ENCODE assay signal across 23 mouse cellular contexts in genomic region chr17:90702626-90703025, GRCm38 (mm10).
"Had no signal": no experiment of that assay in that cellular context is flagged by ENCODE, and none has a peak within 500 bp of the region (broad histone marks: within the 10 kb centered on the region; RNA-seq: fewer than 3 reads in every experiment).

No protein-coding gene starts in this region.

- H3K4me1 ChIP-seq: heart, embryonic 10.5 days; heart, embryonic 12.5 days; hindbrain, embryonic 12.5 days; kidney, embryonic 15.5 days; limb, embryonic 13.5 days; limb, embryonic 15.5 days; liver, embryonic 12.5 days had no signal

- H3K9me3 ChIP-seq: heart, embryonic 10.5 days; heart, embryonic 12.5 days; hindbrain, embryonic 12.5 days; kidney, embryonic 15.5 days; limb, embryonic 13.5 days; limb, embryonic 15.5 days; liver, embryonic 12.5 days had no signal

- H3K9ac ChIP-seq: heart, embryonic 12.5 days; hindbrain, embryonic 12.5 days; hindbrain, embryonic 14.5 days; kidney, embryonic 15.5 days; limb, embryonic 13.5 days; limb, embryonic 15.5 days; liver, embryonic 12.5 days; liver, embryonic 14.5 days had no signal

- ATAC-seq: hindbrain, embryonic 16.5 days; intestine, embryonic 16.5 days; liver, embryonic 12.5 days had no signal

- H3K4me3 ChIP-seq: heart, embryonic 10.5 days; heart, embryonic 12.5 days; hindbrain, embryonic 12.5 days; kidney, embryonic 15.5 days; limb, embryonic 13.5 days; limb, embryonic 15.5 days; liver, embryonic 12.5 days had no signal

- H3K27ac ChIP-seq: heart, embryonic 10.5 days; hindbrain, embryonic 12.5 days; hindbrain, embryonic 14.5 days; kidney, embryonic 15.5 days; kidney, postnatal 0 days; limb, embryonic 13.5 days; limb, embryonic 15.5 days; liver, embryonic 12.5 days; liver, embryonic 14.5 days had no signal

- H3K4me2 ChIP-seq: heart, embryonic 12.5 days; hindbrain, embryonic 12.5 days; hindbrain, embryonic 14.5 days; kidney, embryonic 15.5 days; limb, embryonic 13.5 days; limb, embryonic 15.5 days; liver, embryonic 12.5 days had no signal

- H3K36me3 ChIP-seq: heart, embryonic 10.5 days; heart, embryonic 12.5 days; hindbrain, embryonic 12.5 days; kidney, embryonic 15.5 days; limb, embryonic 13.5 days; limb, embryonic 15.5 days; liver, embryonic 12.5 days had no signal

- H3K27me3 ChIP-seq: heart, embryonic 12.5 days; hindbrain, embryonic 12.5 days; kidney, embryonic 15.5 days; limb, embryonic 13.5 days; limb, embryonic 15.5 days; liver, embryonic 12.5 days had no signal

- DNase-seq: gastrocnemius, postnatal 14 days; heart, adult 18-20 months; heart, postnatal 10 days; heart, postnatal 4 days; kidney, adult 11 months; kidney, adult 2 months; kidney, adult 9 months; kidney, postnatal 36 days; layer of hippocampus, adult 9-11 months; layer of hippocampus, postnatal 36 days; left cerebral cortex, postnatal 4 days had no signal
